Mouse (Mus musculus): ENCODE measurements around the gene Med6.
"Not testable (repeated sequence)": the region's sequence is repeated elsewhere in the genome, so short reads cannot be mapped to it uniquely, and the experiment has no call there.

Med6 gene

GRCm38 (mm10) chr12:81564173-81564572 lies 30.6 kb downstream of the Med6 start:
- DNase-seq (ENCODE audit: low read depth in 2 of 2, low spot score in 2 of 2) = no peak

- DNase-seq (ENCODE audit: low read depth in 2 of 2, low spot score in 2 of 2) = no peak
These were observed 45.5 kb downstream of the Med6 start for GRCm38 (mm10) chr12:81549286-81549685.

- DNase-seq (ENCODE audit: low read depth in 2 of 2, low spot score in 2 of 2) = no peak
These were observed 47.6 kb downstream of the Med6 start for GRCm38 (mm10) chr12:81547163-81547562.

GRCm38 (mm10) chr12:81533029-81533419 lies 61.8 kb downstream of the Med6 start:
- DNase-seq (ENCODE audit: low read depth in 2 of 2, low spot score in 2 of 2) = no peak

GRCm38 (mm10) chr12:81532316-81533028 lies 62.3 kb downstream of the Med6 start, which contains the start of the genes Gm20498 and Synj2bp:
Gene Gm20498 (minus strand): TSS chr12:81532905.
Gene Synj2bp (minus strand): TSS chr12:81532911.
- DNase-seq (ENCODE audit: low read depth in 2 of 2, low spot score in 2 of 2) = peak; percentile 67 to 73

GRCm38 (mm10) chr12:81530587-81530986 lies 64.2 kb downstream of the Med6 start:
- DNase-seq (ENCODE audit: low read depth in 2 of 2, low spot score in 2 of 2) = not testable (repeated sequence)

All from CD8-positive naive resting alpha-beta T cell, adult 2 months (primary cell).